In the genomic region with DNA sequence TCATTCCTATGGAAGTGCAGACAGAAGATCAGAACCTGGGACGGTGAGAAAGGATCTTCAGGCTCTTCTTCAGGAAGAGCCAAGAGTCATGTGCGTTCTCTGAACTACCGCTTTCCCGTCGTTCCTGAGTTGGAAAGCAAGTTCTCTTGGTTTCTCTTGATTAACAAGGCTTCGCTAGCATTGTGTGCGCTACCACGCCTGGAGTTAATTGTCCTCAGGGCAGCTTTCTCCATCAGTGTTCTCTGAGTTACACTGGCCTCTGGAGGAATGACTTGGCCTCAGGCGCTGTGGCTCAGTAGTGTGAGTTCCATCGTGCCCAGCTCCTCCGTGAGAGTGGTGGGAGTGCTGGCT, we compare ENCODE assay signal across 8 mouse cellular contexts.
DNase-seq lines count a peak whose midpoint lies in the region; ATAC-seq and TF ChIP-seq lines count a peak whose summit lies in the region.
"Had no signal": no experiment of that assay in that cellular context is flagged by ENCODE, and none has a peak within 500 bp of the region (broad histone marks: within the 10 kb centered on the region; RNA-seq: fewer than 3 reads in every experiment).

No protein-coding gene starts in this region.

- WGBS in heart, embryonic 16.5 days: 52% methylated on average over 11 of the region's 11 CpGs
- WGBS in embryonic facial prominence, embryonic 13.5 days: 19% methylated on average over 11 of the region's 11 CpGs
- 38% methylated on average over 11 of the region's 11 CpGs for WGBS in hindbrain, postnatal 0 days
- WGBS in midbrain, postnatal 0 days: 19% methylated on average over 11 of the region's 11 CpGs
- WGBS in intestine, embryonic 16.5 days: 65% methylated on average over 11 of the region's 11 CpGs

- H3K36me3 ChIP-seq in heart, embryonic 16.5 days (ENCODE audit: control insufficient read depth, insufficient read depth): no peaks in the 10 kb centered on the region
- H3K36me3 ChIP-seq in embryonic facial prominence, embryonic 13.5 days: no peaks in the 10 kb centered on the region
- no peaks in the 10 kb centered on the region for H3K36me3 ChIP-seq in hindbrain, postnatal 0 days (ENCODE audit: insufficient read depth, low read length)
- H3K36me3 ChIP-seq in midbrain, postnatal 0 days (ENCODE audit: insufficient read depth, low read length): no peaks in the 10 kb centered on the region
- H3K36me3 ChIP-seq in intestine, embryonic 16.5 days (ENCODE audit: control insufficient read depth, insufficient read depth, low read length): no peaks in the 10 kb centered on the region
- H3K36me3 ChIP-seq: G1E had no signal

- H3K4me1 ChIP-seq in heart, embryonic 16.5 days (ENCODE audit: control insufficient read depth, insufficient read depth, low read length): 0 out of 2 replicates have a peak, but pooled peaks cover 2% of the 10 kb centered on the region
- H3K4me1 ChIP-seq in embryonic facial prominence, embryonic 13.5 days: peaks cover 7% of the 10 kb centered on the region
- H3K4me1 ChIP-seq in hindbrain, postnatal 0 days (ENCODE audit: insufficient read depth, low read length): no peaks in the 10 kb centered on the region
- no peaks in the 10 kb centered on the region; the same call in 1 of the 2 replicates for H3K4me1 ChIP-seq in midbrain, postnatal 0 days (ENCODE audit: insufficient read depth, low read length)
- H3K4me1 ChIP-seq in intestine, embryonic 16.5 days (ENCODE audit: control insufficient read depth, insufficient read depth, low read length): no peaks in the 10 kb centered on the region

- TF ChIP-seq CTCF in hindbrain, postnatal 0 days (IDR thresholded peaks at IDR 0.05; ENCODE audit: low read depth): no peak
- no peak for TF ChIP-seq CTCF in midbrain, postnatal 0 days (IDR thresholded peaks at IDR 0.05)

- peak overlapping the region; percentile 28; the same call in 1 of the 2 replicates for H3K4me2 ChIP-seq in heart, embryonic 16.5 days (ENCODE audit: low read depth, low read length)
- peak overlapping the region; percentile 43 for H3K4me2 ChIP-seq in embryonic facial prominence, embryonic 13.5 days
- peak overlapping the region; percentile 19; the same call in 1 of the 2 replicates for H3K4me2 ChIP-seq in hindbrain, postnatal 0 days (ENCODE audit: low read depth, low read length)
- H3K4me2 ChIP-seq in midbrain, postnatal 0 days (ENCODE audit: low read depth, low read length, poor library complexity, severe bottlenecking): peak overlapping the region; percentile 18
- H3K4me2 ChIP-seq in intestine, embryonic 16.5 days (ENCODE audit: low read depth, low read length): no peak overlapping the region

- no peak overlapping the region for H3K27ac ChIP-seq in heart, embryonic 16.5 days (ENCODE audit: low read length)
- no peak overlapping the region for H3K27ac ChIP-seq in embryonic facial prominence, embryonic 13.5 days
- no peak overlapping the region for H3K27ac ChIP-seq in hindbrain, postnatal 0 days
- H3K27ac ChIP-seq in midbrain, postnatal 0 days (ENCODE audit: low read depth, low read length): no peak overlapping the region
- H3K27ac ChIP-seq in intestine, embryonic 16.5 days (ENCODE audit: low read length): no peak overlapping the region

- peaks cover 6% of the 10 kb centered on the region for H3K27me3 ChIP-seq in heart, embryonic 16.5 days (ENCODE audit: control insufficient read depth, insufficient read depth, low read length)
- H3K27me3 ChIP-seq in embryonic facial prominence, embryonic 13.5 days: peaks cover 13% of the 10 kb centered on the region; the same call in 1 of the 2 replicates
- H3K27me3 ChIP-seq in hindbrain, postnatal 0 days (ENCODE audit: insufficient read depth, low read length): no peaks in the 10 kb centered on the region
- no peaks in the 10 kb centered on the region; the same call in 1 of the 2 replicates for H3K27me3 ChIP-seq in midbrain, postnatal 0 days (ENCODE audit: insufficient read depth, low read length)
- no peaks in the 10 kb centered on the region for H3K27me3 ChIP-seq in intestine, embryonic 16.5 days (replicated peaks; ENCODE audit: control insufficient read depth, insufficient read depth, low read length)

- no peak for DNase-seq in heart, postnatal 14 days
- no peak for DNase-seq in hindbrain, postnatal 0 days (ENCODE audit: low spot score)
- no peak for DNase-seq in midbrain, postnatal 0 days (ENCODE audit: low spot score)
- DNase-seq in adipocyte (ENCODE audit: low spot score): no peak

- intact Hi-C loops in heart, postnatal 14 days (cut with DNase I): loop anchor here (5.0 to 10.0 kb wide), 5 partner anchors 124 to 586 kb away; partner anchors contain the start of genes Frmd4b and Lmod3

- no peak overlapping the region for H3K9ac ChIP-seq in heart, embryonic 16.5 days (ENCODE audit: low read length)
- 0 out of 2 replicates have a peak overlapping the region, but pooled peaks have one; percentile 41 for H3K9ac ChIP-seq in embryonic facial prominence, embryonic 13.5 days
- no peak overlapping the region for H3K9ac ChIP-seq in hindbrain, postnatal 0 days (replicated peaks; ENCODE audit: low read length)
- no peak overlapping the region for H3K9ac ChIP-seq in midbrain, postnatal 0 days (replicated peaks; ENCODE audit: low read length, poor library complexity, severe bottlenecking)
- H3K9ac ChIP-seq in intestine, embryonic 16.5 days (ENCODE audit: low read depth, low read length): no peak overlapping the region

- H3K4me3 ChIP-seq in heart, embryonic 16.5 days (ENCODE audit: low read length): peak overlapping the region; percentile 4; the same call in 1 of the 2 replicates
- H3K4me3 ChIP-seq in embryonic facial prominence, embryonic 13.5 days: no peak overlapping the region
- H3K4me3 ChIP-seq in hindbrain, postnatal 0 days (ENCODE audit: low read length): no peak overlapping the region
- H3K4me3 ChIP-seq in midbrain, postnatal 0 days (ENCODE audit: low read depth, low read length): no peak overlapping the region
- H3K4me3 ChIP-seq in intestine, embryonic 16.5 days (ENCODE audit: low read length): no peak overlapping the region

- no peak for ATAC-seq in heart, embryonic 16.5 days (replicated peaks; ENCODE audit: extremely low read depth, insufficient read depth, low FRiP score)
- ATAC-seq in embryonic facial prominence, embryonic 13.5 days (ENCODE audit: insufficient number of reproducible peaks, insufficient read depth, low FRiP score, low TSS enrichment, low read depth): no peak
- ATAC-seq in hindbrain, postnatal 0 days: 0 out of 2 replicates have a peak, but pooled peaks have one; percentile 18
- ATAC-seq in midbrain, postnatal 0 days (ENCODE audit: low FRiP score): no peak
- ATAC-seq in intestine, embryonic 16.5 days: no peak

- H3K9me3 ChIP-seq in heart, embryonic 16.5 days (replicated peaks; ENCODE audit: control insufficient read depth, low read length): no peaks in the 10 kb centered on the region
- no peaks in the 10 kb centered on the region for H3K9me3 ChIP-seq in embryonic facial prominence, embryonic 13.5 days
- no peaks in the 10 kb centered on the region for H3K9me3 ChIP-seq in hindbrain, postnatal 0 days (ENCODE audit: low read length)
- 0 out of 2 replicates have a peak, but pooled peaks cover 1% of the 10 kb centered on the region for H3K9me3 ChIP-seq in midbrain, postnatal 0 days (ENCODE audit: low read length)
- no peaks in the 10 kb centered on the region for H3K9me3 ChIP-seq in intestine, embryonic 16.5 days (ENCODE audit: control insufficient read depth, low read length)
